Mouse (Mus musculus) gonadal fat pad, adult 2 months (tissue): ENCODE measurements around the gene Rtf2. TPM values are rescaled to one million over a fixed set of nuclear protein-coding genes. Genes with fewer than 3 reads are reported as not detected.

Source experiments
- DNase-seq: peaks from one replicate; pipeline ENCODE4 v3.0.0-alpha.2; 2012; ENCODE audit warnings: low read depth
- polyA plus RNA-seq: library from polyadenylated mRNA; depleted of rRNA; stranded (reverse); fragments of >200 nt; gene quantifications from 2 replicates; pipeline ENCODE4 v1.2.3, GENCODE M21; 2012

The Rtf2 gene
- polyA plus RNA-seq, 1 experiment: 61.1 TPM

GRCm38 (mm10) chr2:172437371-172437952 is 2.9 kb upstream of the Rtf2 start:
- no peak for DNase-seq

- DNase-seq: no peak
Measured at GRCm38 (mm10) chr2:172440640-172441005, 267 bp downstream of the Rtf2 start.

- peak; percentile 55 for DNase-seq
Measured at GRCm38 (mm10) chr2:172441176-172441575, 820 bp downstream of the Rtf2 start.

- no peak for DNase-seq
Measured at GRCm38 (mm10) chr2:172445617-172446016, 5.3 kb downstream of the Rtf2 start.

- DNase-seq: no peak
Measured at GRCm38 (mm10) chr2:172447317-172447716, 7.0 kb downstream of the Rtf2 start.

- no peak for DNase-seq
Measured at GRCm38 (mm10) chr2:172448329-172448728, 8.0 kb downstream of the Rtf2 start.

- no peak for DNase-seq
Measured at GRCm38 (mm10) chr2:172450640-172451039, 10.3 kb downstream of the Rtf2 start.

- DNase-seq: no peak
Measured at GRCm38 (mm10) chr2:172452031-172452430, 11.7 kb downstream of the Rtf2 start.

GRCm38 (mm10) chr2:172452458-172452857 is 12.1 kb downstream of the Rtf2 start:
- DNase-seq: no peak

GRCm38 (mm10) chr2:172458496-172458895 is 18.1 kb downstream of the Rtf2 start, which contains the start of gene Gcnt7:
TSS of gene Gcnt7 (minus strand) at chr2:172458596.
- DNase-seq: no peak

GRCm38 (mm10) chr2:172460647-172461046 is 20.3 kb downstream of the Rtf2 start:
- DNase-seq: no peak

- DNase-seq: no peak
Measured at GRCm38 (mm10) chr2:172462813-172463212, 22.5 kb downstream of the Rtf2 start.

GRCm38 (mm10) chr2:172466427-172467132 is 26.2 kb downstream of the Rtf2 start:
- DNase-seq: no peak

GRCm38 (mm10) chr2:172467206-172467605 is 26.9 kb downstream of the Rtf2 start:
- no peak for DNase-seq

GRCm38 (mm10) chr2:172468346-172468819 is 28.0 kb downstream of the Rtf2 start:
- DNase-seq: no peak

- no peak for DNase-seq
Measured at GRCm38 (mm10) chr2:172472318-172472717, 32.0 kb downstream of the Rtf2 start, which contains the start of gene Fam209. TSS of gene Fam209 (plus strand) at chr2:172472520.

- DNase-seq: no peak
Measured at GRCm38 (mm10) chr2:172473591-172473990, 33.2 kb downstream of the Rtf2 start.

- DNase-seq: no peak
Measured at GRCm38 (mm10) chr2:172474970-172475369, 34.6 kb downstream of the Rtf2 start.

GRCm38 (mm10) chr2:172476707-172477260 is 36.4 kb downstream of the Rtf2 start:
- DNase-seq: no peak

- no peak for DNase-seq
Measured at GRCm38 (mm10) chr2:172477350-172477749, 37.0 kb downstream of the Rtf2 start.

GRCm38 (mm10) chr2:172477860-172478259 is 37.5 kb downstream of the Rtf2 start:
- DNase-seq: no peak

- DNase-seq: no peak
Measured at GRCm38 (mm10) chr2:172480296-172480695, 39.9 kb downstream of the Rtf2 start.
